In the genomic region with DNA sequence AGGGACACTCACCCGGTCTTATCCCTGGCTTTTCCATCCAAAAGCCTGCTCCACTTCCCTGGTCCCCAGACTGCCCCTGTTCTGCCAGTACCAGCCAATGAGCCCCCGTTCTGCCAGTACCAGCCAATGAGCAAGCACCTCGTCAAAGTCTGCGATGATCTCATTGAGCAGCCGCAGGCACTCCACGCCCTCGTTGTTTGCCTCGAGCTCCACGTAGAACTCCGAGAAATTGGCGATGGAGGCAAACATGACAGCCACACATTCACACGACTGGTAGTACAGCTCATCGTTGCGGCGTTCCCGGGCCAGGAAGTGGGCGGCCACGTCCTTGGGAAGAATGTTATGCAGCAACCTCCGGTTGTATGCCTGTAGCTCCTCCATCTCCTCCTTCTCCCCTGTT, we compare ENCODE assay signal across 21 mouse cellular contexts. TPM values are rescaled to one million over a fixed set of nuclear protein-coding genes. Genes with fewer than 3 reads are reported as not detected.
DNase-seq lines count a peak whose midpoint lies in the region; TF ChIP-seq lines count a peak whose summit lies in the region.
"Had no signal": no experiment of that assay in that cellular context is flagged by ENCODE, and none has a peak within 500 bp of the region (broad histone marks: within the 10 kb centered on the region; RNA-seq: fewer than 3 reads in every experiment).

No protein-coding gene starts in this region.

- H3K27me3 ChIP-seq in C2C12 (ENCODE audit: control insufficient read depth, insufficient read depth, insufficient read length) (no peaks in the 10 kb centered on the region), E14TG2a.4 (ENCODE audit: insufficient read depth, low read length) (peaks cover 85% of the 10 kb centered on the region)
- H3K27me3 ChIP-seq: embryonic facial prominence, embryonic 15.5 days; heart, embryonic 13.5 days had no signal

- intact Hi-C loops in left cerebral cortex, postnatal 36 days (cut with DNase I): no loop called here

- no peaks in the 10 kb centered on the region for H3K79me2 ChIP-seq in C2C12 (ENCODE audit: control insufficient read depth, insufficient read depth)

- peaks cover 52% of the 10 kb centered on the region for H3K4me1 ChIP-seq in E14TG2a.4 (replicated peaks; ENCODE audit: low read depth, low read length)
- H3K4me1 ChIP-seq: embryonic facial prominence, embryonic 15.5 days; heart, embryonic 13.5 days had no signal

- no peak overlapping the region for H3K27ac ChIP-seq in layer of hippocampus, adult 2 months
- H3K27ac ChIP-seq: embryonic facial prominence, embryonic 15.5 days; heart, embryonic 13.5 days had no signal

- DNase-seq in layer of hippocampus, adult 2 months (ENCODE audit: low spot score in 2 of 2): peak; percentile 48 to 53
- no peak for DNase-seq in layer of hippocampus, postnatal 25 days (ENCODE audit: extremely low spot score in 1 of 2, low spot score in 1 of 2)
- DNase-seq in left cerebral cortex, postnatal 36 days (ENCODE audit: low spot score in 2 of 2): peak; percentile 54 to 62
- DNase-seq in yolk sac, embryonic 10.5 days (ENCODE audit: low spot score): no peak
- no peak for DNase-seq in thymus, postnatal 36 days
- DNase-seq: adrenal gland, adult 2 months; cerebellum, adult 2 months; gastrocnemius, postnatal 36 days; lung, adult 2 months; lung, postnatal 4 days; retina, postnatal 1 day had no signal

- no peak overlapping the region for H3K4me3 ChIP-seq in layer of hippocampus, adult 2 months
- H3K4me3 ChIP-seq in C2C12 (ENCODE audit: insufficient read depth, poor library complexity, severe bottlenecking) (no peak overlapping the region), E14TG2a.4 (replicated peaks; ENCODE audit: low read length) (peak overlapping the region; percentile 70)
- H3K4me3 ChIP-seq: embryonic facial prominence, embryonic 15.5 days; heart, embryonic 13.5 days had no signal

- H3ac ChIP-seq in C2C12 (ENCODE audit: control insufficient read depth, insufficient read length, low read depth): no peak overlapping the region

- no peaks in the 10 kb centered on the region for H3K9me3 ChIP-seq in E14TG2a.4 (ENCODE audit: low read length)
- H3K9me3 ChIP-seq: embryonic facial prominence, embryonic 15.5 days; heart, embryonic 13.5 days had no signal

- TF ChIP-seq CTCF in layer of hippocampus, adult 2 months (conservative IDR thresholded peaks at IDR 0.05): no peak
- TF ChIP-seq CTCF in C2C12 (IDR thresholded peaks at IDR 0.05; ENCODE audit: control insufficient read depth, insufficient read depth, insufficient read length): no peak
- no peak for TF ChIP-seq CTCF in E14TG2a.4 (conservative IDR thresholded peaks at IDR 0.05; ENCODE audit: low read length)

- no peaks in the 10 kb centered on the region for H3K79me3 ChIP-seq in C2C12 (ENCODE audit: low read depth)

- peaks cover 70% of the 10 kb centered on the region for H3K36me3 ChIP-seq in C2C12 (ENCODE audit: control insufficient read depth, insufficient read depth)
- H3K36me3 ChIP-seq in E14TG2a.4 (ENCODE audit: insufficient read depth, low read length): no peaks in the 10 kb centered on the region

TF ChIP-seq in C2C12, 6 proteins besides CTCF, POLR2A, EP300 and RAD21:
- peak; percentile 53 for TF ChIP-seq MAX (IDR thresholded peaks at IDR 0.05)
- TF ChIP-seq FOSL1 (IDR thresholded peaks at IDR 0.05; ENCODE audit: insufficient read depth, low read length, poor library complexity, severe bottlenecking): no peak
- no peak for TF ChIP-seq CEBPB (IDR thresholded peaks at IDR 0.05; ENCODE audit: low read depth)
- no peak for TF ChIP-seq MYOG (IDR thresholded peaks at IDR 0.05; ENCODE audit: control insufficient read depth, extremely low read depth, insufficient read length)
- no peak for TF ChIP-seq MYOD1 (IDR thresholded peaks at IDR 0.05; ENCODE audit: control insufficient read depth, insufficient read length, low read depth)

RNA-seq across cellular contexts. Expression of gene Adcy6, which starts 15.7 kb away (rescaled TPM):
- 10 to 100 TPM; 49.6 to 52.4 TPM for total RNA-seq in layer of hippocampus, adult 2 months (2021)
- 10 to 100 TPM; 45.1 to 45.8 TPM for total RNA-seq in layer of hippocampus, postnatal 25 days (2021)
- polyA plus RNA-seq in C2C12 (2012; fragmentation: generic; extraction: Trizol): 52.6 TPM
- total RNA-seq in left cerebral cortex, postnatal 36 days (2021): 10 to 100 TPM; 41.5 to 58.4 TPM

RNA-seq across cellular contexts. Expression of gene 4930415O20Rik, which starts 23.4 kb away (rescaled TPM):
- total RNA-seq in layer of hippocampus, adult 2 months (2021): not detected
- total RNA-seq in layer of hippocampus, postnatal 25 days (2021): under 1 TPM in 1 of 2 experiments, not detected in 1; 0.73 TPM
- polyA plus RNA-seq in C2C12 (2012; fragmentation: generic; extraction: Trizol): 0.09 TPM
- not detected for total RNA-seq in left cerebral cortex, postnatal 36 days (2021)
- total RNA-seq: hematopoietic stem cell, adult 5-6 weeks; left cerebral cortex, adult 8-10 months; liver, adult 2 months; neutrophil, adult 5-6 weeks had no signal
- polyA plus RNA-seq: cerebellum, adult 2 months; forebrain, embryonic 11.5 days; liver, adult 2 months; lung, adult 2 months; urinary bladder, adult 2 months had no signal

RNA-seq across cellular contexts. Expression of gene Ccnt1, which starts 23.5 kb away (rescaled TPM):
- total RNA-seq in layer of hippocampus, adult 2 months (2021): 10 to 100 TPM; 43.8 to 48.3 TPM
- total RNA-seq in layer of hippocampus, postnatal 25 days (2021): 10 to 100 TPM; 40.1 to 45.0 TPM
- 13.4 TPM for polyA plus RNA-seq in C2C12 (2012; fragmentation: generic; extraction: Trizol)
- total RNA-seq in left cerebral cortex, postnatal 36 days (2021): 10 to 100 TPM; 37.0 to 45.6 TPM

RNA-seq across cellular contexts. Expression of gene Cacnb3, which starts 36.4 kb away (rescaled TPM):
- total RNA-seq in layer of hippocampus, adult 2 months (2021): 100 to 1,000 TPM; 207 to 212 TPM
- 100 to 1,000 TPM; 189 to 209 TPM for total RNA-seq in layer of hippocampus, postnatal 25 days (2021)
- polyA plus RNA-seq in C2C12 (2012; fragmentation: generic; extraction: Trizol): 112 TPM
- total RNA-seq in left cerebral cortex, postnatal 36 days (2021): 100 to 1,000 TPM; 273 to 276 TPM
- total RNA-seq: hematopoietic stem cell, adult 5-6 weeks; neutrophil, adult 5-6 weeks had no signal

Comparison
In these comparisons a context has a peak if more than half of its experiments do, and no peak if none do; other contexts are left out.
1. DNase-seq: peak in layer of hippocampus, adult 2 months (2 of 2) and left cerebral cortex, postnatal 36 days (2 of 2); none in layer of hippocampus, postnatal 25 days (0 of 2), yolk sac, embryonic 10.5 days (single experiment) and thymus, postnatal 36 days (0 of 2).